Mouse (Mus musculus) liver, embryonic 13.5 days (tissue): ENCODE measurements at regions not wholly inside any gene's neighbourhood (a gene's known extent, or its start where the extent isn't known, plus 50 kb on each side); places are given as distances from the start of the nearest gene placed in this dataset.
A peak's percentile ranks its signal among the peaks of the same experiment; 100 is the strongest.

ENCODE experiments used
- ATAC-seq: fragments of 200-750 bp; cut with Nextera tagmentation; 2 replicates; pipeline ENCODE4 v1.8.0; 2017; ENCODE audit warnings: low read depth, mild to moderate bottlenecking, moderate number of reproducible peaks, moderate library complexity
- DNase-seq: peaks from one replicate; pipeline ENCODE4 v3.0.0; 2022
- H3K27ac ChIP-seq: fragments of 300-500 bp; sonication (generic); 2 replicates; pipeline ENCODE4 v1.5.1; 2015; ENCODE audit warnings: moderate library complexity, mild to moderate bottlenecking, inconsistent platforms
- H3K27me3 ChIP-seq: fragments of 300-500 bp; sonication (generic); 2 replicates; pipeline ENCODE4 v1.6.1; 2015; ENCODE audit warnings: mild to moderate bottlenecking, inconsistent platforms
- H3K36me3 ChIP-seq: fragments of 300-500 bp; sonication (generic); 2 replicates; pipeline ENCODE4 v1.6.1; 2015; ENCODE audit warnings: mild to moderate bottlenecking, inconsistent platforms
- H3K4me1 ChIP-seq: fragments of 300-500 bp; sonication (generic); replicated peaks from 2 replicates; pipeline ENCODE4 v1.6.1; 2015; ENCODE audit warnings: inconsistent platforms
- H3K4me2 ChIP-seq: fragments of 300-500 bp; sonication (generic); 2 replicates; pipeline ENCODE4 v1.6.1; 2015; ENCODE audit warnings: inconsistent platforms, mild to moderate bottlenecking, moderate library complexity
- H3K4me3 ChIP-seq: fragments of 300-500 bp; sonication (generic); replicated peaks from 2 replicates; pipeline ENCODE4 v1.5.1; 2015; ENCODE audit warnings: mild to moderate bottlenecking, inconsistent platforms
- H3K9ac ChIP-seq: fragments of 300-500 bp; sonication (generic); 2 replicates; pipeline ENCODE4 v1.6.1; 2015; ENCODE audit warnings: mild to moderate bottlenecking, inconsistent platforms
- H3K9me3 ChIP-seq: fragments of 300-500 bp; sonication (generic); replicated peaks from 2 replicates; pipeline ENCODE4 v1.6.1; 2016; ENCODE audit warnings: inconsistent platforms
- WGBS: fragments of 180-500 bp; shearing (Covaris S2); methylation state at CpG from one replicate; pipeline ENCODE4 v1.1.7; 2015; ENCODE audit not compliant: insufficient replicate concordance; 5-methylcytosine and 5-hydroxymethylcytosine counted together

- no peaks in the 10 kb centered on the region for H3K9me3 ChIP-seq
- no peaks in the 10 kb centered on the region for H3K4me1 ChIP-seq
- DNase-seq (no peak), ATAC-seq (no peak)
- H3K4me2 ChIP-seq, result no peak overlapping the region
- H3K27ac ChIP-seq, result no peak overlapping the region
- 37% methylated on average over 2 of the region's 2 CpGs for WGBS
- no peaks in the 10 kb centered on the region for H3K36me3 ChIP-seq
- H3K4me3 ChIP-seq, result no peak overlapping the region
- H3K9ac ChIP-seq, result no peak overlapping the region
- H3K27me3 ChIP-seq, result no peaks in the 10 kb centered on the region
Measured at GRCm38 (mm10) chr7:134541699-134542098, 128.8 kb upstream of the Dock1 start.

- Histone ChIP-seq H3K4me2 (no peak overlapping the region), H3K4me1 (no peaks in the 10 kb centered on the region), H3K4me3 (no peak overlapping the region), H3K27me3 (no peaks in the 10 kb centered on the region), H3K36me3 (no peaks in the 10 kb centered on the region), H3K27ac (no peak overlapping the region), H3K9ac (no peak overlapping the region), H3K9me3 (no peaks in the 10 kb centered on the region)
- 61% methylated on average over 6 of the region's 6 CpGs for WGBS
- DNase-seq, result no peak
- no peak for ATAC-seq
Measured at GRCm38 (mm10) chr7:134546187-134546586, 124.3 kb upstream of the Dock1 start.

- Histone ChIP-seq H3K27me3 (no peaks in the 10 kb centered on the region), H3K4me1 (no peaks in the 10 kb centered on the region), H3K27ac (no peak overlapping the region), H3K9me3 (no peaks in the 10 kb centered on the region), H3K9ac (no peak overlapping the region), H3K4me3 (no peak overlapping the region), H3K36me3 (no peaks in the 10 kb centered on the region), H3K4me2 (no peak overlapping the region)
- no peak for ATAC-seq
- no peak for DNase-seq
- 64% methylated on average over 8 of the region's 8 CpGs for WGBS
Measured at GRCm38 (mm10) chr7:134549286-134549919, 121.1 kb upstream of the Dock1 start.

- no peak overlapping the region for H3K27ac ChIP-seq
- H3K27me3 ChIP-seq, result no peaks in the 10 kb centered on the region
- H3K4me1 ChIP-seq, result no peaks in the 10 kb centered on the region
- no peaks in the 10 kb centered on the region for H3K9me3 ChIP-seq
- ATAC-seq (no peak), DNase-seq (no peak)
- WGBS, result 32% methylated on average over 7 of the region's 7 CpGs
- no peak overlapping the region for H3K4me2 ChIP-seq
- H3K4me3 ChIP-seq, result no peak overlapping the region
- no peak overlapping the region for H3K9ac ChIP-seq
- no peaks in the 10 kb centered on the region for H3K36me3 ChIP-seq
Measured at GRCm38 (mm10) chr7:134550221-134550809, 120.1 kb upstream of the Dock1 start.

- no peak for DNase-seq
- 54% methylated on average over 6 of the region's 6 CpGs for WGBS
- Histone ChIP-seq H3K27ac (no peak overlapping the region), H3K4me2 (no peak overlapping the region), H3K9ac (no peak overlapping the region), H3K9me3 (no peaks in the 10 kb centered on the region), H3K4me1 (no peaks in the 10 kb centered on the region), H3K36me3 (no peaks in the 10 kb centered on the region), H3K27me3 (no peaks in the 10 kb centered on the region), H3K4me3 (no peak overlapping the region)
- no peak for ATAC-seq
Measured at GRCm38 (mm10) chr7:134552051-134552451, 118.4 kb upstream of the Dock1 start.

GRCm38 (mm10) chr7:134556061-134556460 lies 114.4 kb upstream of the Dock1 start:
- ATAC-seq, result no peak

GRCm38 (mm10) chr7:134566322-134566721 lies 104.1 kb upstream of the Dock1 start:
- Histone ChIP-seq H3K4me3 (no peak overlapping the region), H3K9me3 (no peaks in the 10 kb centered on the region), H3K36me3 (no peaks in the 10 kb centered on the region), H3K4me2 (no peak overlapping the region), H3K27ac (no peak overlapping the region), H3K4me1 (no peaks in the 10 kb centered on the region), H3K27me3 (no peaks in the 10 kb centered on the region), H3K9ac (no peak overlapping the region)
- DNase-seq, result peak; percentile 8
- WGBS, result 62% methylated on average over 5 of the region's 5 CpGs
- ATAC-seq, result 0 out of 2 replicates have a peak, but pooled peaks have one; percentile 29

More at GRCm38 (mm10) chr7:134556061-134556460, 114.4 kb upstream of the Dock1 start:
- no peak overlapping the region for H3K4me3 ChIP-seq
- H3K4me2 ChIP-seq, result no peak overlapping the region
- H3K36me3 ChIP-seq, result no peaks in the 10 kb centered on the region
- WGBS, result 25% methylated on average over 4 of the region's 4 CpGs
- no peak overlapping the region for H3K9ac ChIP-seq
- H3K9me3 ChIP-seq, result no peaks in the 10 kb centered on the region
- no peaks in the 10 kb centered on the region for H3K27me3 ChIP-seq
- H3K27ac ChIP-seq, result no peak overlapping the region
- no peak for DNase-seq
- no peaks in the 10 kb centered on the region for H3K4me1 ChIP-seq

GRCm38 (mm10) chr7:134569247-134569646 lies 101.2 kb upstream of the Dock1 start:
- 58% methylated on average over 3 of the region's 3 CpGs for WGBS
- H3K36me3 ChIP-seq, result no peaks in the 10 kb centered on the region
- H3K4me2 ChIP-seq, result no peak overlapping the region
- DNase-seq (no peak), ATAC-seq (no peak)
- no peaks in the 10 kb centered on the region for H3K27me3 ChIP-seq
- H3K4me1 ChIP-seq, result no peaks in the 10 kb centered on the region
- H3K27ac ChIP-seq, result no peak overlapping the region
- no peak overlapping the region for H3K4me3 ChIP-seq
- H3K9ac ChIP-seq, result no peak overlapping the region
- H3K9me3 ChIP-seq, result no peaks in the 10 kb centered on the region

GRCm38 (mm10) chr7:134570176-134570810 lies 100.2 kb upstream of the Dock1 start:
- Histone ChIP-seq H3K9ac (no peak overlapping the region), H3K27me3 (no peaks in the 10 kb centered on the region), H3K4me2 (no peak overlapping the region), H3K4me1 (no peaks in the 10 kb centered on the region), H3K4me3 (no peak overlapping the region), H3K36me3 (no peaks in the 10 kb centered on the region), H3K27ac (no peak overlapping the region), H3K9me3 (no peaks in the 10 kb centered on the region)
- 75% methylated on average over 5 of the region's 5 CpGs for WGBS
- ATAC-seq (no peak), DNase-seq (no peak)

GRCm38 (mm10) chr7:134581746-134582145 lies 88.7 kb upstream of the Dock1 start:
- Histone ChIP-seq H3K9ac (no peak overlapping the region), H3K4me3 (no peak overlapping the region), H3K9me3 (no peaks in the 10 kb centered on the region), H3K36me3 (no peaks in the 10 kb centered on the region), H3K4me2 (no peak overlapping the region), H3K27me3 (no peaks in the 10 kb centered on the region), H3K27ac (no peak overlapping the region), H3K4me1 (no peaks in the 10 kb centered on the region)
- DNase-seq (no peak), ATAC-seq (no peak)

GRCm38 (mm10) chr7:134585478-134585877 lies 85.0 kb upstream of the Dock1 start:
- Histone ChIP-seq H3K4me2 (no peak overlapping the region), H3K36me3 (no peaks in the 10 kb centered on the region), H3K27me3 (no peaks in the 10 kb centered on the region), H3K27ac (no peak overlapping the region), H3K4me1 (no peaks in the 10 kb centered on the region), H3K9ac (no peak overlapping the region), H3K4me3 (no peak overlapping the region), H3K9me3 (no peaks in the 10 kb centered on the region)
- DNase-seq (no peak), ATAC-seq (no peak)
- WGBS, result 59% methylated on average over 5 of the region's 5 CpGs

- Histone ChIP-seq H3K4me3 (no peak overlapping the region), H3K4me2 (no peak overlapping the region), H3K4me1 (no peaks in the 10 kb centered on the region), H3K27me3 (no peaks in the 10 kb centered on the region), H3K9me3 (no peaks in the 10 kb centered on the region), H3K36me3 (no peaks in the 10 kb centered on the region), H3K27ac (no peak overlapping the region), H3K9ac (no peak overlapping the region)
- 74% methylated on average over 6 of the region's 6 CpGs for WGBS
- ATAC-seq (no peak), DNase-seq (no peak)
Measured at GRCm38 (mm10) chr7:134586990-134587389, 83.5 kb upstream of the Dock1 start.
